In genomic region chr11:95022237-95022992, GRCm38 (mm10) we compare ENCODE assay signal across 15 mouse cellular contexts. TPM values are rescaled to one million over a fixed set of nuclear protein-coding genes. Genes with fewer than 3 reads are reported as not detected.
DNase-seq lines count a peak whose midpoint lies in the region; ATAC-seq and TF ChIP-seq lines count a peak whose summit lies in the region.
"Had no signal": no experiment of that assay in that cellular context is flagged by ENCODE, and none has a peak within 500 bp of the region (broad histone marks: within the 10 kb centered on the region; RNA-seq: fewer than 3 reads in every experiment).

No protein-coding gene starts in this region.

- 79% methylated on average over 10 of the region's 10 CpGs for WGBS in lung, adult 2 months
- 65% methylated on average over 10 of the region's 10 CpGs for WGBS in liver, embryonic 12.5 days (ENCODE audit: insufficient replicate concordance)

- ATAC-seq in CD4-positive, CD25-positive, alpha-beta regulatory T cell, adult 4 months: no peak
- ATAC-seq in G1E (ENCODE audit: extremely low read depth, insufficient number of reproducible peaks, low FRiP score, poor library complexity, severe bottlenecking): peak; percentile 62
- ATAC-seq in liver, embryonic 12.5 days: no peak
- ATAC-seq: midbrain, embryonic 15.5 days had no signal

- no peak overlapping the region for H3K4me2 ChIP-seq in liver, embryonic 12.5 days
- H3K4me2 ChIP-seq: midbrain, embryonic 15.5 days; neural tube, embryonic 15.5 days had no signal

- DNase-seq in CD4-positive, CD25-positive, alpha-beta regulatory T cell, adult 2 months (ENCODE audit: low read depth, low spot score): peak; percentile 40
- DNase-seq in lung, adult 2 months: no peak
- DNase-seq in lung, adult 18-20 months: no peak
- DNase-seq in G1E (ENCODE audit: low spot score): peak; percentile 43
- no peak for DNase-seq in adrenal gland, adult 2 months
- no peak for DNase-seq in ovary, postnatal 10 days (ENCODE audit: low spot score)
- DNase-seq: cerebellum, adult 8-10 months; kidney, postnatal 36 days; lung, postnatal 4 days had no signal

- H3K9ac ChIP-seq in liver, embryonic 12.5 days: no peak overlapping the region
- H3K9ac ChIP-seq: midbrain, embryonic 15.5 days; neural tube, embryonic 15.5 days had no signal

- H3K9me3 ChIP-seq in G1E (replicated peaks): no peaks in the 10 kb centered on the region
- H3K9me3 ChIP-seq in liver, embryonic 12.5 days (replicated peaks): no peaks in the 10 kb centered on the region
- H3K9me3 ChIP-seq: embryonic facial prominence, embryonic 10.5 days; hindbrain, embryonic 10.5 days; midbrain, embryonic 15.5 days; neural tube, embryonic 15.5 days had no signal

- peaks cover 8% of the 10 kb centered on the region for H3K4me1 ChIP-seq in lung, adult 2 months (ENCODE audit: control insufficient read depth, insufficient read depth, low read length)
- H3K4me1 ChIP-seq in G1E (ENCODE audit: insufficient read depth, low read depth, low read length): peaks cover 89% of the 10 kb centered on the region
- H3K4me1 ChIP-seq in liver, embryonic 12.5 days: peaks cover 71% of the 10 kb centered on the region

- no peak for TF ChIP-seq POLR2A in lung, adult 2 months (IDR thresholded peaks at IDR 0.05; ENCODE audit: borderline replicate concordance, extremely low read depth, low read depth, low read length)

- H3K36me3 ChIP-seq in G1E (replicated peaks): peaks cover 99% of the 10 kb centered on the region
- peaks cover 89% of the 10 kb centered on the region for H3K36me3 ChIP-seq in liver, embryonic 12.5 days

- no peaks in the 10 kb centered on the region for H3K27me3 ChIP-seq in G1E (ENCODE audit: insufficient read depth, low read length)
- H3K27me3 ChIP-seq in liver, embryonic 12.5 days (replicated peaks): peaks cover 24% of the 10 kb centered on the region
- H3K27me3 ChIP-seq: midbrain, embryonic 15.5 days; neural tube, embryonic 15.5 days had no signal

- no peak overlapping the region for H3K4me3 ChIP-seq in lung, adult 2 months (replicated peaks; ENCODE audit: extremely low read depth, low read depth, low read length)
- H3K4me3 ChIP-seq in G1E (ENCODE audit: low read depth, low read length): peak overlapping the region; percentile 34; the same call in 1 of the 2 replicates
- no peak overlapping the region for H3K4me3 ChIP-seq in liver, embryonic 12.5 days
- H3K4me3 ChIP-seq: embryonic facial prominence, embryonic 10.5 days; hindbrain, embryonic 10.5 days; midbrain, embryonic 15.5 days; neural tube, embryonic 15.5 days had no signal

- peak; percentile 51; the same call in 1 of the 2 replicates for TF ChIP-seq CTCF in lung, adult 2 months (IDR thresholded peaks at IDR 0.05; ENCODE audit: insufficient read depth, low read length)
- TF ChIP-seq CTCF in G1E (IDR thresholded peaks at IDR 0.05; ENCODE audit: low read depth, low read length): peak; percentile 19; the same call in 1 of the 2 replicates

- 0 out of 2 replicates have a peak overlapping the region, but pooled peaks have one; percentile 16 for H3K27ac ChIP-seq in liver, embryonic 12.5 days
- H3K27ac ChIP-seq: embryonic facial prominence, embryonic 10.5 days; hindbrain, embryonic 10.5 days; midbrain, embryonic 15.5 days; neural tube, embryonic 15.5 days had no signal

RNA-seq across cellular contexts. Expression of gene Samd14, which starts 12.7 kb away (rescaled TPM):
- under 1 TPM; 0.87 to 0.94 TPM for polyA plus RNA-seq in CD4-positive, CD25-positive, alpha-beta regulatory T cell, adult 4 months (2017; shearing (Covaris generic))
- polyA plus RNA-seq in lung, adult 2 months (2012; rRNA removed): 5.9 and 7.0 TPM in 2 replicates
- total RNA-seq in G1E (2014; fragmentation: Nextera tagmentation): 71.8 and 84.9 TPM in 2 replicates
- 26.1 and 30.0 TPM in 2 replicates for total RNA-seq in G1E (2017)
- 356 and 518 TPM in 2 replicates for polyA plus RNA-seq in G1E (2012)
- 53.8 and 56.7 TPM in 2 replicates for polyA plus RNA-seq in liver, embryonic 12.5 days (2016; fragmentation: Nextera tagmentation; extraction: Ambion mirVana)
- total RNA-seq in adrenal gland, adult 2 months (2021): 1 to 10 TPM; 2.5 to 4.5 TPM
- 12.9 and 13.5 TPM in 2 replicates for polyA plus RNA-seq in adrenal gland, adult 2 months (2012; rRNA removed)

RNA-seq across cellular contexts. Expression of gene Pdk2, which starts 18.7 kb away (rescaled TPM):
- polyA plus RNA-seq in CD4-positive, CD25-positive, alpha-beta regulatory T cell, adult 4 months (2017; shearing (Covaris generic)): 10 to 100 TPM in 1 of 2 experiments, 1 to 10 TPM in 1; 8.5 to 13.3 TPM
- 53.0 and 67.3 TPM in 2 replicates for polyA plus RNA-seq in lung, adult 2 months (2012; rRNA removed)
- total RNA-seq in G1E (2014; fragmentation: Nextera tagmentation) (40.3 and 46.1 TPM in 2 replicates), G1E (2017) (3.7 and 3.9 TPM in 2 replicates)
- polyA plus RNA-seq in G1E (2012): 33.7 and 37.8 TPM in 2 replicates
- 10.0 and 11.0 TPM in 2 replicates for polyA plus RNA-seq in liver, embryonic 12.5 days (2016; fragmentation: Nextera tagmentation; extraction: Ambion mirVana)
- total RNA-seq in adrenal gland, adult 2 months (2021): 100 to 1,000 TPM in 1 of 2 experiments, 10 to 100 TPM in 1; 92.9 to 112 TPM
- polyA plus RNA-seq in adrenal gland, adult 2 months (2012; rRNA removed): 114 and 118 TPM in 2 replicates

RNA-seq across cellular contexts. Expression of gene Ppp1r9b, which starts 31.6 kb away (rescaled TPM):
- 10 to 100 TPM; 18.1 to 21.7 TPM for polyA plus RNA-seq in CD4-positive, CD25-positive, alpha-beta regulatory T cell, adult 4 months (2017; shearing (Covaris generic))
- 58.7 and 67.7 TPM in 2 replicates for polyA plus RNA-seq in lung, adult 2 months (2012; rRNA removed)
- total RNA-seq in G1E (2014; fragmentation: Nextera tagmentation) (87.8 and 117 TPM in 2 replicates), G1E (2017) (68.2 and 83.2 TPM in 2 replicates)
- polyA plus RNA-seq in G1E (2012): 207 and 233 TPM in 2 replicates
- 13.4 and 14.1 TPM in 2 replicates for polyA plus RNA-seq in liver, embryonic 12.5 days (2016; fragmentation: Nextera tagmentation; extraction: Ambion mirVana)
- 100 to 1,000 TPM; 101 to 148 TPM for total RNA-seq in adrenal gland, adult 2 months (2021)
- polyA plus RNA-seq in adrenal gland, adult 2 months (2012; rRNA removed): 61.6 and 64.6 TPM in 2 replicates

RNA-seq across cellular contexts. Expression of gene Sgca, which starts 46.3 kb away (rescaled TPM):
- polyA plus RNA-seq in CD4-positive, CD25-positive, alpha-beta regulatory T cell, adult 4 months (2017; shearing (Covaris generic)): not detected
- polyA plus RNA-seq in lung, adult 2 months (2012; rRNA removed): 19.9 and 54.4 TPM in 2 replicates
- not detected in 2 replicates for total RNA-seq in G1E (2014; fragmentation: Nextera tagmentation)
- total RNA-seq in G1E (2017): 0.06 and 0.87 TPM in 2 replicates
- polyA plus RNA-seq in G1E (2012): not detected in 2 replicates
- polyA plus RNA-seq in liver, embryonic 12.5 days (2016; fragmentation: Nextera tagmentation; extraction: Ambion mirVana): 0.17 TPM in 1 of 2 replicates, not detected in the other
- total RNA-seq in adrenal gland, adult 2 months (2021): not detected
- 0.79 and 0.95 TPM in 2 replicates for polyA plus RNA-seq in adrenal gland, adult 2 months (2012; rRNA removed)
- polyA plus RNA-seq: midbrain, embryonic 15.5 days had no signal

RNA-seq across cellular contexts. Expression of gene Itga3, which starts 54.2 kb away (rescaled TPM):
- polyA plus RNA-seq in CD4-positive, CD25-positive, alpha-beta regulatory T cell, adult 4 months (2017; shearing (Covaris generic)): under 1 TPM; 0.51 to 0.63 TPM
- 181 and 187 TPM in 2 replicates for polyA plus RNA-seq in lung, adult 2 months (2012; rRNA removed)
- total RNA-seq in G1E (2014; fragmentation: Nextera tagmentation) (not detected in 2 replicates), G1E (2017) (0.27 TPM in 1 of 2 replicates, not detected in the other)
- polyA plus RNA-seq in G1E (2012): not detected in 2 replicates
- 2.8 and 3.6 TPM in 2 replicates for polyA plus RNA-seq in liver, embryonic 12.5 days (2016; fragmentation: Nextera tagmentation; extraction: Ambion mirVana)
- 10 to 100 TPM; 37.8 to 54.0 TPM for total RNA-seq in adrenal gland, adult 2 months (2021)
- 47.2 and 49.0 TPM in 2 replicates for polyA plus RNA-seq in adrenal gland, adult 2 months (2012; rRNA removed)

Comparison
In these comparisons a context has a peak if more than half of its experiments do, and no peak if none do; other contexts are left out.
1. DNase-seq: peak in CD4-positive, CD25-positive, alpha-beta regulatory T cell, adult 2 months (single experiment) and G1E (single experiment); none in lung, adult 2 months (single experiment), lung, adult 18-20 months (0 of 2), adrenal gland, adult 2 months (single experiment) and ovary, postnatal 10 days (single experiment).